Mouse (Mus musculus) gastrocnemius, adult 2 months (tissue): Measurements from ENCODE around the gene Aff1. TPM values are rescaled to one million over a fixed set of nuclear protein-coding genes. Genes with fewer than 3 reads are reported as not detected.

ENCODE experiments used
- DNase-seq: peaks from one replicate; pipeline ENCODE4 v3.0.0; 2022
- H3K27ac ChIP-seq: fragments of 200-600 bp; 2 replicates; pipeline ENCODE4 v1.8.1; 2022; ENCODE audit warnings: mild to moderate bottlenecking
- H3K4me3 ChIP-seq: fragments of 200-600 bp; 2 replicates; pipeline ENCODE4 v1.8.1; 2022; ENCODE audit warnings: mild to moderate bottlenecking, moderate library complexity
- CTCF ChIP-seq: fragments of 200-600 bp; IDR thresholded peaks from 2 replicates; pipeline ENCODE4 v1.8.1; 2022; ENCODE audit warnings: antibody characterized with exemption, mild to moderate bottlenecking, moderate library complexity
- intact Hi-C: fragments of 180-260 bp; cut with DNase I; formaldehyde crosslinking; loops from one replicate; pipeline ENCODE4 v1.15.1; 2025
- total RNA-seq, 2 experiments: library from RNA; stranded (reverse); gene quantifications; 2 replicates each; pipeline ENCODE4 v1.2.3; 2021

The Aff1 gene
- total RNA-seq, 2 experiments from 2014 or later, result 46.7 to 52.8 TPM

- peak overlapping the region; percentile 48; the same call in 1 of the 2 replicates for H3K27ac ChIP-seq
- intact Hi-C loops, result no loop called here
- TF ChIP-seq CTCF, result no peak
- DNase-seq, result no peak
- H3K4me3 ChIP-seq, result no peak overlapping the region
These were observed 160.8 kb downstream of the Aff1 start for GRCm38 (mm10) chr5:103852756-103853549.

- Histone ChIP-seq H3K4me3 (no peak overlapping the region), H3K27ac (no peak overlapping the region; the same call in 1 of the 2 replicates)
- DNase-seq, result no peak
- no peak for TF ChIP-seq CTCF
- intact Hi-C loops, result no loop called here
These were observed 162.1 kb downstream of the Aff1 start for GRCm38 (mm10) chr5:103854041-103854806.

GRCm38 (mm10) chr5:103854807-103855194, 162.6 kb downstream of the Aff1 start:
- DNase-seq, result no peak
- Histone ChIP-seq H3K4me3 (no peak overlapping the region), H3K27ac (no peak overlapping the region)
- no peak for TF ChIP-seq CTCF
- intact Hi-C loops, result no loop called here

GRCm38 (mm10) chr5:103855483-103856211, 163.5 kb downstream of the Aff1 start:
- Histone ChIP-seq H3K27ac (peak overlapping the region; percentile 4; the same call in 1 of the 2 replicates), H3K4me3 (no peak overlapping the region)
- no peak for DNase-seq
- TF ChIP-seq CTCF, result no peak
- intact Hi-C loops, result loop anchor here (1.0 kb wide), 1 partner anchor 72 kb away; no protein-coding TSS in a partner anchor

GRCm38 (mm10) chr5:103856286-103857009, 164.3 kb downstream of the Aff1 start:
- Histone ChIP-seq H3K4me3 (no peak overlapping the region), H3K27ac (peak overlapping the region; percentile 57)
- TF ChIP-seq CTCF, result peak; percentile 79
- intact Hi-C loops, result loop anchor here (1.0 kb wide), 1 partner anchor 71 kb away; no protein-coding TSS in a partner anchor
- DNase-seq, result no peak

GRCm38 (mm10) chr5:103857151-103857550, 165.0 kb downstream of the Aff1 start:
- no peak overlapping the region for H3K4me3 ChIP-seq
- no peak for DNase-seq
- peak overlapping the region; percentile 12; the same call in 1 of the 2 replicates for H3K27ac ChIP-seq
- no peak for TF ChIP-seq CTCF
- intact Hi-C loops, result no loop called here

- H3K27ac ChIP-seq, result peak overlapping the region; percentile 28; the same call in 1 of the 2 replicates
- DNase-seq, result peak; percentile 38
- intact Hi-C loops, result no loop called here
- no peak for TF ChIP-seq CTCF
- no peak overlapping the region for H3K4me3 ChIP-seq
These were observed 168.4 kb downstream of the Aff1 start for GRCm38 (mm10) chr5:103860622-103861021.

- H3K27ac ChIP-seq, result no peak overlapping the region
- no peak overlapping the region for H3K4me3 ChIP-seq
- intact Hi-C loops, result no loop called here
- TF ChIP-seq CTCF, result no peak
- no peak for DNase-seq
These were observed 171.6 kb downstream of the Aff1 start for GRCm38 (mm10) chr5:103863759-103864158.

- no peak for TF ChIP-seq CTCF
- no peak for DNase-seq
- Histone ChIP-seq H3K27ac (no peak overlapping the region), H3K4me3 (no peak overlapping the region)
- intact Hi-C loops, result no loop called here
These were observed 197.6 kb downstream of the Aff1 start for GRCm38 (mm10) chr5:103889766-103890165.

GRCm38 (mm10) chr5:103898310-103898709, 206.1 kb downstream of the Aff1 start:
- no peak for TF ChIP-seq CTCF
- no peak overlapping the region for H3K4me3 ChIP-seq
- DNase-seq, result no peak
- intact Hi-C loops, result no loop called here
- no peak overlapping the region; the same call in 1 of the 2 replicates for H3K27ac ChIP-seq

Other genes starting within 250 kb of the Aff1 start
- gene Slc10a6, start 63.0 kb upstream of the Aff1 start, total RNA-seq, result 1 to 10 TPM in 1 of 2 experiments, under 1 TPM in 1; 0.89 to 3.5 TPM
- gene 1700016H13Rik, start 36.4 kb upstream of the Aff1 start, total RNA-seq, result under 1 TPM; 0.50 to 0.94 TPM
- gene Klhl8, start 218.9 kb downstream of the Aff1 start, total RNA-seq, result 10 to 100 TPM; 26.1 to 28.6 TPM